Mouse (Mus musculus) testis, postnatal 14 days (tissue): ENCODE data around the gene A930033H14Rik.

Experiments used
- DNase-seq: peaks from one replicate; pipeline ENCODE4 v3.0.0; 2021; ENCODE audit warnings: low spot score

The A930033H14Rik gene

DNA sequence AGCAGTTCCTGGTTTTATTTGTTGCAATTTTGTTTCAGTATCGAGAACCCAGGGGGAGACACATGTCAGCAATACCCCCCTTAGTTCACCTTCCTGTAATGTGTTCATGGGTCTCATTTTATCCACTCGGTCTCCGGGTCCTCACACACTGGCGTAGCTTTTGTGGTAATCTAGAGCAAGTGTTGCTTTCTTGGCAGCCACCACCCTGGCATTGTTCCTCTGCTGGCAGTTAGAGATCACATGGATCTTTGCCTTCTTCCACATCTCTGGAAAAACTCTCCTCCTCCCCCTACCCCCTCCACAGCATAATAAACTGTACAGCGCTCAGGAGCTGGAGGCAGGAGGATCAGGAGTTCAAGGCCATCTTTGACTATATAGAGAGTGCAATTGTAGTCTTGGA is 20.6 kb downstream of the A930033H14Rik start:
- no peak for DNase-seq

DNA sequence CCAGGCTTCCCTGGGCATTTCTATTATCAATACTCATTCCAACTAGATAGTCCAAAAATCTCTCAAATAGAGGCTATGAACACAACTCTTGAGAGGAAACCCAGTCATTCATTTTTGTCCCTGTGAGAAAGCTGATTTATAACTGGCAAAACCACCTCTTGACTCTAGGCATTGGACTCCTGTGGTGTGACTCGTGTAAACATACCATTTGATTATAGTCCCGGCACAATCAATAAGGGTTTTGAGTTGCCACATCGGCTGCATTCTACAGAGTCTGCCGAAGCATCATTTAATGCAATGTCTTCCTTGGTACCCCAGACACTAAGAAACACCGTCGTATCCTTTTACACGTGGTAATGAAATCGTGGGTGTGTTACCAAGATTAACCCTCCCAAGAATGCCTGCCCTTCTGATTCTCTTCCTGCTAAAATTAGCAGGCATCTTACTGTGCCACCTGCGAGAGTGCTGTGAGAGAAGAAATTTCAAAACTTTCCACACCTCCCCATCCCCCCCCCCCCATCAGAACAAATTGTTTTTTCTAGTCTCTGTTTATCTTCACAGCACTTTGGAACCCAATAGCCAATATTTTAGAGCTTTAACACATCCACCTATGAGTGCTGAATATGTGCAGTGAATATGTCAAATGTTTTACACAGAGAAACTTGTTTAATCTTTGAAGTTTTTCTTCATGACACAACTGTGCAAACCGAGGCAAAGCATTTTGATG is 22.3 kb downstream of the A930033H14Rik start:
- DNase-seq = no peak

DNA sequence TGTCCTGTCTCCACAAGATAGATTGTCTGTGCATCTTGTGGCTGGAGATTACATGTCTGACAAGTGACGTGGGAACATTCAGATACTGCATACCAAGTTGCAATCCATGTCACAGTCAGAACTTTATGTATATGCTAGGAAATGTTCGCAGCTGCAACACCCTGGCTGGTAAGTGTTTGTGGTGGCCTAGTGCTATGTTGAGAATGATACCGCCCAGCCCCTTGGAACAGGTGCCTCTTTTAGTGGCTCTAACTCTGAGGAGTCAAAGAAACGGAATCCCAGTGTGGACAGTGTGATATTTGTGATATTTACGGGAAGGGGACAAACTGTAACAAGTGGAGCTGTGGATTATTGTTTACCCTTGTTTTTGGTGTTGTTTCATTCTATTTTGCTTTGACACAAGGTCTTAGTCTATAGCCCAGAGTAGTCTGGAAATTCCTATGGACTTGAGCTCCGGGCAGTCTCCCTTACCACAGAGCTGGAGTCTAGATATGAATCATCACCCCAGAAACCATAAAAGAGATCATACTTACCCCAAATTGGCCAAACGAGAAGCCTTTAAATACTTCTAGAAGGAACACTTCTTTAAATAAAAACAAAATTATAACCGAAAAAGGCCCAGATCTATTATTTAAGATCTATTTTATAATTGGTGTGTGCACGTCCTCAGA is 25.0 kb downstream of the A930033H14Rik start:
- DNase-seq = no peak

DNA sequence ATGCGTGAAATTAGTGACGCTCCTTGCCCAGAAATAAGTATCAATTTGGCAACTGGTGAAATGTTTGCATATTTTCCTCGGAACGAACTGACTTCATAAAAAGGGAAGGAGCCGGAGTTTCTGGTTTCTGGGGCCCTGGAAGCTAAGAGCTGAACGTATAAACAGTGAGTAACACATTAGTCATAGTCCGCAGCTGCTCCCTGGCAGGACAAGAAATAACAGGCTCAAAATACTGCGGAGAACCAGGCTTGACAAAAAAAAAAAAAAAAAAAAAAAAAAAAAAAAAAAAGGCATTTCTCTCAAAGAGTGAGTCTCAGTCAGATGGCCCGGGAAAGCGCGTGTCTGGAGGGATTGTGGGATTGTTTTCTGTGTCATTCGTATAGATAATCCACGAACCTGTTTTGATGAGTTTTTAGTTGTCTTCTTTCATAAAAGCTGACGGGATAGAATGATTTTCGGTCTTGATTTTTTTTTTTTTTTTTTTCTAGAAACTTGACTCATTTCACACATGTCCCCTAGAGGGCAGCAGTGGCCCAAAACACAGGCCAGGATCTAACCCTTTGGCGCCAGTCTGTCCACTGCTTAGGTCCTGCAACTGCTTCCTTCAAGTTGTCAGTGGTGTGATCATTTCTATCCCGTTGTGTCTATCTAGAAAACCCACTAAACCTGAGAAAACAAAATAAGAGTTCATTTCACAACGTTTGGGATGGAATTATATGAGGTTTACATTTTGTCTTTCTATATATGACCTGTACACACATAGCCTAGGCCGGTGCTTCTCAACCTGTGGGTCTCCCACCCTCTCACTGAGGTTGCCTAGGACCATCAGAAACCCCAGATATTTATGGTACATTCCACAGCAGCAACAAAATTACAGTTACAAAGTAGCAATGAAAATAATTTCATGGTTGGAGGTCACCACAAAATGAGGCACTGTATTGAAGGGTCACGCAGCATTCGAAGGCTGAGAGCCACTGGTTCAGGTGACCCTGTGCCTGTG is 26.7 kb downstream of the A930033H14Rik start:
- DNase-seq = peak; percentile 43

DNA sequence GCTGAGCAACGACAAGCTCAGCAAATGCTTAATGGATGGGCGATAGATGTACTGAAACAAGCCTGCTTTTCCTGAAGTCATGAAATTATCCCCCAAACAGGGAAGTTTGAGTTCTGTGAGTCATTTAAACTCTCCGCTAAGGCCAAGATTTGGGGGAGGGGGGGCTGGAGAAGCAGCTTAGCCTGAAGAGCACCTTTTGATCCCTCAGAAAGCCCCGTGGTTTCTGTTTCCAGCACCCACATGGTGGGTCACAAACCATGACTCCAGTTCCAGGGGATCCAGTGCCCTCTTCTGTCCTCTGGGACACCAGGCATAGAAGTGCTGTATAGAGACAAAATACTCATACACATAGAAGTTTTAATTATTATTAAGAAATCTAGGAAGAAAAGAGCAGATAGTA is 27.5 kb downstream of the A930033H14Rik start:
- no peak for DNase-seq

DNA sequence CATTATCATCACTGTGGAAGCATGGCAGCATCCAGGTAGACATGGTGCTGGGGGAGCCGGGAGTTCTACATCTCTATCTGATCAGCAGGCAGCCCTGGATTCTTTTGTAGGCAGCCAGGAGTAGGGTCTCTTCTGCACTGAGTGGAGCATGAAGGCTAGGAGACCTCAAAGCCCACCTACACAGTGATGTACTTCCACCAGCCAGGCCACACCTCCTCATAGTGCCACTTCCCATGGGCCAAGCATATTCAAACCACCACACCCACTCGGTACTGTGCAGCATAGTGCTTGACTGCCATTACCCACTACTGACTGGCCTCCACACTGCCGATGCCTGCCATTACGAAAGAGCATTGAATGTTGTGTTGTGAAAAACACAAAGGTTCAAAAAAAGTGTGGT is 28.0 kb downstream of the A930033H14Rik start:
- DNase-seq = no peak

DNA sequence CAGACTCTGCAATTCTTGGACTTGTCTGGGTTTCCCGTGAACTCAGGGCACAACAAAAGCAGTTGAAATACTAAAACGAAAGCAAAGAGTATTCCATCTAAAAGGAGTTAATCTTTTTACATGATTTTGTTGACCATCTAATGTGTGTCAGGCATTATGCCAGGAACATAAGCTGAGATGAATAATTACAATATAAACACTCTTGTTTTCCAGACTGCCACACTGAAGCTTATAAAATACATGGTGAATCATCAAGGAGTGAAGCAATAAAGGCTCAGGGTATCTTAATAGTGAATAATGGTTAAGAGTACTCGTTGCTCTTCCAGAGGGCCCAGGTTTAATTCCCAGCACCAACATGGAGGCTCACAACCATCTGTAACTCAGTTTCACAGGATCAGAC is 31.9 kb downstream of the A930033H14Rik start:
- DNase-seq = no peak

DNA sequence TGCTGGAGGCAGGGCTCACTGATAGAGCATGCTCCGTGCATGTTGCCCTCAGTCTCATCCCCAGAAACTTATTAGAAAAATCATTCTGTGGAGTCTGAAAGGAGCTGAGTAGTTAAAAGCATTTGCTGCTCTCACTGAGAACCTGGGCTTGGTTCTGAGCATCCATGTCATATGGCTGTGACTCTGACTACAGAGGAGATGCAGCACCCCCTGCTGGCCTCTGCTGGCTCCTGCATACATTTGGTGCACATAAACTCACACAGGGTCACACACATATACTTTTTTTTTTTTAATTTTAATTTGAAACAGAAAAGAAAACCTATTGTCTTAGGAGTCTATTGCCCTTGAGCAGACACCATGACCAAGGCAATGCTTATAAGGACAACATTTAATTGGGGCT is 33.6 kb downstream of the A930033H14Rik start:
- DNase-seq = no peak

DNA sequence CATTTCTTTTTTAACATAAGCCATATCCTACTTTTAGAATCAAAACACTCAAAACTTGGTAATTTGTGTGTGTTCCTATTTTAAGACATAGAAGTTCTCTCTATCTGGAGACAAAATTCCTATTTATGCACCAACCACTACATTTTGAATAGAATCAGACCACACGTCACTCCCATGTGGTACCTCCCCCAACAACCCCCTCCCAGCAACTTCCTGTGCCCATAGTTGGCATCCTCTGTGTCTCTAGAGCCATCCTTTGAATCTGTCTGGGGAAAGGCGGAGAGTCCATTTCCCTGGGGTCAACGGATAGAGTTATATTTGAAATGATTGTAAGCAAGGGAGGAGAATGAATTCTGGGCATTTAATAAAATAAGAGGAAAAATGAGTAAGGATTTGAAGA is 36.8 kb downstream of the A930033H14Rik start:
- DNase-seq = no peak

DNA sequence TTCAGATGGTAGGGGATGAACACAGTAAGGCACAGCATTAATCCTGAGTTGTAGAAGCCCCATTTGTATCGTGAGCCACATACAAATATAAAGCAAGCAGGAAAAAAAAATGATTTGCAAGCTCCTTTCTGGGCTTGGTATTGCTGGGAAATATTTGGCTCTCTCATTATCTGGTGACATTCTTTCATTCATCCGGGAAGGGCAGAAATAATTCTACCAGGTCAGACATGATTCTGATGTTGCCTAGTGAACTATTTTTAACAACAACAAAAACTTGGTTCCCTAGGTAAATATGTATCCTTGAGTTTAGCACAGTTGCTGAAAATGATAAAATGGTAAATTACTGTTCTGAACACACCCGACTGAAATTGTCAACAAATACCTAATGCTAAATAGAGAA is 40.5 kb downstream of the A930033H14Rik start:
- no peak for DNase-seq

DNA sequence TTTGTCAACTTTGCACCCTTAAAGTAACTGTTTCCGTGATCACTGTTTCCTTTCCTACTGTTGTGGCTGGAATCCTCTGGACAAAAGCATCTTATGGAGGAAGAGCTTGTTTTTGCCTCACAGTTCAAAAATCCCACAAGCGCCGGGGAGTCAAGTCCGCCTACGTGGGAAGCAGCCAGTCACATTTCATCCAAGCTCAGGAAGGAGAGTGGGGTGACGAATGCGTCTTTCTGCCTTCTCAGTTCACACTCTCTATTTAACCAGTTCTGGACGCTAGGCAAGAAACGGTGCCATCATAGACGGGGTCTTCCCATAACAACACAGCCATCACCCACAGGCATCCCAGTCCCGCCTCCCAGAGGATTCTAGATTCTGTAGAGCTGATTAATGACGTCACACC is 46.4 kb downstream of the A930033H14Rik start:
- no peak for DNase-seq

DNA sequence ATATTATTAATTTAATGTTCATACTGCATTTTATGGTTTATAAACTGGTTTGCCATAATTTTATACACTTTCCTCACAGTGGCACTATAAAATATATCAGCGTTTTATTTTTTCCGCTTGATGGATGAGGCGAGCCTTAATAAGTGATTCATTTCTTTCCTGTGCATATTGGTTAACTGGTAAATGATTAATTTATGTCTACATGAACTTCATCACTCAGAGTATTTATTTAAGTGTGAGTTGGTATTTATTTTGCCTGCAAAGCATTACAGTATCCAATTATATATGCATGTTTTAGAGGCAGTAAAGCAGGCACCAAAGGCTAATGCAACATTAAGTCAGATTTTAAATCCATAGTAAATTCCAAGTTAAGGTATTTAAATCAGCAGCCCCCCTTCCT is 47.1 kb downstream of the A930033H14Rik start:
- no peak for DNase-seq

DNA sequence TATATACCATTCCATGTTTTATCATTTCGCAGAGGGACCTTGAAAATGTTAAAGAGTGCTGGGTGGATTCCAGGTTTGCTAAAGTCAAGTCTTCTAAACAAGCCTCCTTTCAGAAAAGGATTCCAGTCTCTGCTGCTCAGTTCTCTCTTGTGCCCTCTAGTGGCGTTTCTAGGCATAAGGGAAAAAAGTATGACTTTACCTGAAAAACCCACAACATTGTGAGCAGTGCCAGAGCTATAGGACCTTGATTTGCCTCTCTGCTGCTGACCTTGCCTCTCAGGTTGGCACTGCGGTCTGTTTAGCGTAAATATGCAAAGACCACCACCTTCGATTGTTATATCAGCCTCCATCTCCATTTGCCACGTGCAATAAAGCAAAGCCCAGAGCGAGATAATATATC is 47.8 kb downstream of the A930033H14Rik start:
- no peak for DNase-seq

DNA sequence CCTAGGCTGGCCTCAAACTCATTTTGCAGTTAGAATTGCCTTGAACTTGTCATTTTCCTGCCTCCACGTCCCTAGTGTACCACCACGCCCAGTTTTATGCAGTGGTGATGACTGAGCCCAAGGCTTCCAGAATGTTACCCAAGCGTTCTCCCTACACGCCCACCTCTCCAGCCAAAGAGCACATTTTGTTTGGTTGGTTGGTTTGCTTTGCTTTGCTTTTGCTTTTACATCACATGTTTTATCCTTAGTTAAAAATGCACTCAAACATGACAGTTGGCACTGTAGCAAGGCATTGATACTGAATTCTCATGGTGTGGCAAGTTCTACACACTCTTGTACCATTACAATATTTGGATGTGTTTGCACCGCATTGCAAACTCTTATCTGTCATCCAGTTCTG is 49.7 kb downstream of the A930033H14Rik start:
- DNase-seq = no peak

DNA sequence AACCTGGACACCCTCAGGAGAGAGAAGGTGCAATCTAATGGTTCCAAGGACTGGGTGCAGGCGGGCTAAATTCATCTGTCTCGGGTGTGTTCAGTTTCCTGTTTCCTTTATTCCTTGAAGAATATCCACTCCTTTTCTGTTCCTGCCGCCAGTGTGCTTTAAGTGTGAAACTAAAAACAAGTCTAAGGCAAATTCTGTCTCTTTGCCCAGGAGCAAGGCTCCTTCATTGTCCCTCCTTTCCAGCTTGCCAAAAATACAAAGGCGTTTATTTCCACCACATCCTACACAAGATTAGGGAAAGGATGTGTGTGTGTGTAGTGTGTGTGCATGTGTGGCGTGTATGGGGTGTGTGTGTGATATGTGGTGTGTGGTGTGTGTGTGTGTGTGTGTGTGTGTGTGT is 50.3 kb downstream of the A930033H14Rik start:
- no peak for DNase-seq

DNA sequence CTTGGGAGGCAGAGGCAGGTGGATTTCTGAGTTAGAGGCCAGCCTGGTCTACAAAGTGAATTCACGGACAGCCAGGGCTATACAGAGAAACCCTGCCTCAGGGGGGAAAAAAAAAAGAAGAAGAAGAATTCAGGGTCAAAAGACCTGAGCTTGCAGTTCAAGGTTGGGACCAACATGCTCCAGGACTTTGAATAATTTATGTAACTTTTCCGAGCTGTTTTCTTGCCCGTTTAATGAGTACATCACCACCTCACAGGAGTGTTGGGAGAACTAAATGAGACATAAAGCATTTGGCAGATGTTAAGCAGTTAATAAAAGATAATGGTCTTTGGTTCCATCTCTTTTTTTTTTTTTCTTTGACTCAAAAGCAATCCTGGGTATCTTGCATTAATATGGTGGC is 51.4 kb downstream of the A930033H14Rik start:
- DNase-seq = no peak

DNA sequence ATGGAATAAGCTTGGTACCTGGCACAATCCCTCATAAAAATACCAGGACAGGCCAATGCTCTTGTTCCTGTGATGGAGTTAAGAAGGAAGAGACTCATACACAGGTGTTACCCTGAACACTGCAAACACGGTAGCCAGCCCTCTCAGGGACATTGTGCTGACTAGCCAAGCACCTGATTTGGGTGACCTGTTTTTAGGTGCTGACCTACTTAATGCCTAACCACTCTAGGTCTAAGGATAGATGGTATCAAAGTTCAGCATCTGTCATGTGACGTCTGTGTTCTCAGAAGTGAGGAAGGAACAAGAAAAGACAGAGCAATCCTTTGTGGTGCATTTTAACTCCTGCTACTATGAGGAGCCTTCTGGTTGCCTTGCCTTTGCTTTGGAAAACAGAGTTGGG is 52.0 kb downstream of the A930033H14Rik start:
- DNase-seq = no peak
